Mouse (Mus musculus): ENCODE results near the gene Vps9d1.
"Not testable (repeated sequence)": the region's sequence is repeated elsewhere in the genome, so short reads cannot be mapped to it uniquely, and the experiment has no call there.

The Vps9d1 gene

DNA sequence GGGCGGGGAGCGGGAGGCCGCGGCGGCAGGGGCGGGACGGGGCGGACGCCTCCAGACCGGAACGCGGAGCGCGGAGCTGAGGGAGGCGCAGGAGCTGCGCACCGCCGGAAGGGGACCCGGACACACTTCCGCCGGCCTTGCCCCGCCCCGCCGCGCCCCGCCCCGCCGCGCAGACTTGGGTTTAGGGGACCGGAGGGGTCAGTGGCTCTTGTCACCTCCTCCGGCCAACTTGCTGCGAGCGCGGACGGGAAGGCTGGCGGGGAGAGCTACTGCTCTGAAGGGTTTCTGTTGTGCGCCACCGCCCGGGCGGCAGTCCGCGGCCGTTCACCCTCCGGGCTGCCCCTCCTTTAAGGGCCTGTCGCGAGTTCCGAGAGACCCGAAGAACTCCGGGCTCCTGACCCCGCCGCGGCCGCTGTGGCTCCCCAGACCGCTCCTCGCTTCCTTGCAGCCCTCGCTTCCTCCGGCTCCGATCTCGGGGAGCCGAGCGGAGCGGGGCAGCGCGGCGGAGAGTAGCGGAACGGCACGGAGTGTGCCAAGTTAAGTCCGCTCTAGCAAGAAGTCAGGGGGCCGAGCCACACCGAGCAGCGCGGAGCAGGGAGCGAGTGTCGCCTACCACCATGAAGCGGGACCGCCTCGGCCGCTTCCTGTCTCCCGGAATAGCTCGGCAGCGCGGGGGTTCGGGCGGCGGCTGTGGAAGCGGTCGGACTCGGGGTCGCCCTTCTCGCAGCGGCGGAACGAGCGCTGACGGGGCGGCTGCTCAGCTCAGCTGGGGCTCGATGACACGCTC lies at the start of gene Vps9d1, which contains the start of gene Zfp276:
TSS of gene Vps9d1 (minus strand) at position 250 of the 787 bp plus-strand sequence.
TSS of gene Zfp276 (plus strand) at position 97 of the 787 bp plus-strand sequence.
- peak; percentile 68 for DNase-seq

DNA sequence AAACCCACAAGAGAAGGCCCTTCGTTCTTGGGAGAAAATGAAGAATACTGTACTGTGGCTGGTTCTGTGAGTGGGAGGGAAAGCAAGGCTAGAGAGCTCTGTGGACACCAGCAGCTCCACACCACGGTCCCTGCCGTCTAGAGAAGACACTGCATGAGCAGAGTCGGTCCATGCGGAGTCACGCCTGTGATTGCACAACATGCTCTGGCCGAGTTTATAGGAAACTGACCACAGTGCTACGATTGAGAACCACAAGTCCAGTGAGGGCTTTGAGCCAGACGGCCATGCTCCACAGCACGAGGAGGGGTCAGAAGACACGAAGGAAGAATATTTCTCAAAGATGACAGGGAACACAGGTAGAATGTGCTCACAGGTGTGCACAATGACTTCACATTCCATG lies 44.2 kb upstream of the Vps9d1 start:
- no peak for DNase-seq

DNA sequence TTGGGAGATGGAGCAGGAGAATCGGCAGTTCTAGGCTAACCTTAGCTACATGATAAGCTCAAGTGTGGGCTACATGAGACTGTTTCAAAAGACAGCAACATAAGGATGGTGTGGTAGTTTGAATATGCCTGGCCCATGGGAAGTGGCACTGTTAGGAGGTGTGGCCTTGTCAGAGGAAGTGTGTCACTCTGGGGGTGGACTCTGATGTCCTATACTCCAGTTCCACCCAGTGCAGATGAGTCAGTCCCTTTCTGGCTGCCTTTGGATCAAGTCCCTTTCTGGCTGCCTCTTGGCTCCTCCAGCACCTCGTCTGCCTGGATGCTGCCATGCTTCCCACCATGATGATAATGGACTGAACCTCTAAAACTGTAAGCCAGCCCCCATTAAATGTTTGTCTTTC lies 38.6 kb upstream of the Vps9d1 start:
- DNase-seq, result no peak

DNA sequence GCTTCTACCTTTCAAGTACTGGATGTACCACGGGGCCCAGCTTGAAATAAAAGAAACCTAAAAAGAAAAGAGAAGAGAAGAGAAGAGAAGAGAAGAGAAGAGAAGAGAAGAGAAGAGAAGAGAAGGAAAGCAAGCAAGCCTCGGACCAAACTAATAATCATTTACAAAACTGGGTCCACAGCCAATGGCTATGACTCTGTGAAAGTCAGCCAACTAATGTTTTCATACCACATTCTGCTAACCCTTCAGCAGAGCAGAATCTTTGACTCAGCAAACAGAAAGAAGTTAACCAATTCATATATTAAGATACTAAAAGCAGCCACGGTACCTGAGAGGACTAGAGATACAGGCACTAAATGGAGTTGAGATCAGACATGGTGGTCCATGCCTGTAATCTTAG lies 38.1 kb upstream of the Vps9d1 start:
- no peak for DNase-seq

DNA sequence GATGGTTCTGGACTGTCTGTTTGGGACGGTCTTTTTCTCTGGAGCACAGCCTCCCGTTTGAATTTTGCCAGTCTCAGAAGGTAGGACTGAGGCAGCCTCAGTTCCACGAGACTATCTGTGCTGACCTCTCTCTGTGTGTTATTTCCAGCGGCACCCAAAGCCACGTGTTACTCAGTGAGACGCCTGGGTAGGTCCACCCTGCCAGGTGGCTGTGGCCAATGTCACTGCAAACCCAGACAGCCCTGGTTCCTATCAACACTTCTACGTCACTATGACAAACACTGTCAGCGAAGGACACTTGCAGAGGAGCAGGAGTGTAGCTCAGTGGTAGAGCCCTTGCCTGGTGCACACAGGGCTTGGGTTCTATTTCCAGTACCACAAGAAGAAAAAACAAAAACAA lies 37.6 kb upstream of the Vps9d1 start:
- DNase-seq, result no peak

DNA sequence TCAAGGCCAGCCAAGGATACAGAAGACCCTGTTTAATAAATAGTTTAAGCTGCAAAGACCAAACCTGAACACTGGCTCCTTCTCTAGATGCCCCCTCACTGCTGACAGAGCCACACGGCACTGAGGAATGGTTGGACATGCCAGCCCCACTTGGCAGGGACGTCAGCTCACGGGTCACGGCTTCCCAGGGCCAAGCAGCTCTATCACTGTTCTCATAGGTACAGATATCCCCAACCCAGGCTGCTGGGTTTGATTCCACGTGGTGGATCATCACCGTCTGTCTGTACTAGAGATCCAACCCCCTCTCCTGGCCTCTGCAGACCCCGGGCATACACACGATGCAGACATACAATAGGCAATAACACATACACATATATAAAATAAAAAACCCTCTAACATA lies 36.5 kb upstream of the Vps9d1 start:
- no peak for DNase-seq

DNA sequence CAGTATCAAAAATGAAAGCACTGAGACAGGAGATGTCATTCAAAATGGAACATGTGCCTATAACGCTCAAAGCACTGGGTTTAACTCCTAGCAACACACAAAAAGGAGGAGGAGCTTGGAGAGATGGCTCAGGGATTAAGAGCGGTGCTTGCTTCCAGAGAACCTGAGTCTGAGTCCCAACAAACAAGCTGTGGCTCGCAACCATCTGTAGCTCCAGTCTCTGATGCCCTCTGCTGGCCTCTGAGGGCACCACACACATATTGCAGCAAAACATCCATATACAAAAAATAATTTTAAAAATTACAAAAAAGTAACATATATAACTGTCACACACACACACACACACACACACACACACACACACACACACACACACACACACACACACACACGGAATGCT lies 36.0 kb upstream of the Vps9d1 start:
- no peak for DNase-seq

DNA sequence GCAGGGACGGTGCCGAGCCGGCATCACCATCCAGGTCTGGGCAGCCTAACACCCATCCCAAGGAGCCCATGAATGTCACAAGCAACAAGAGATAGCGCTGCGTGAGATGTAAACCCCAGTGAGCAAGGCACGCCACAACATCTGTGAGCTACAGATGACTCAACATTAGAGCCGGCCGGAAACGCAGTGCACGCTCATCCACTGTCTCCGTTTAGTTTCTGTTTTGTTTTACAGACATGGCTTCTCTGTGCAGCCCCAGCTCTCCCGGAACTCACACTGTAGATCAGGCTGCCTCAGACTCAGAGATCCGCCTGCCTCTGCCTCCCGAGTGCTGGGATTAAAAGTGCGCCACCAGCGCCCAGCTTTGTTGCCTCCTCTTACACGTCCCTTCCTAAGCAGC lies 33.2 kb upstream of the Vps9d1 start:
- no peak for DNase-seq

DNA sequence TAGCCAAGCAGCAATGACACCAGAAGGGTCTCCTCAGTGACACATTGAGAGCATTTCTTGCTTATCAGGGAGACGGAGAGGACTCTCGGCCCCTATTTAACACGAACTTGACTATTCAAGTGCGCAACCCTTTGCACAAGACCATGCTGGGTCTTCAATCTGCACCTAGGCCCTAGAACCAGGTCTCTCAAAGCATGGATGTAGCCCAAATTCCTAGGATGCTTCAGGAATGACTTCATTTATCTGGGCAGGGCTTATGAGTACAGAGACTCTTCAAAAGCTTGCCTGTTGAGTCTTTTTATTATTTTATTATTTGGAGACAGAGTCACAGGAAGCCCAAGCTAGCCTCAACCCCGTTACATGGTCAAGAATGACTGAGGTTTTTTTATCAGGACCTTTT lies 30.3 kb upstream of the Vps9d1 start:
- DNase-seq, result no peak

DNA sequence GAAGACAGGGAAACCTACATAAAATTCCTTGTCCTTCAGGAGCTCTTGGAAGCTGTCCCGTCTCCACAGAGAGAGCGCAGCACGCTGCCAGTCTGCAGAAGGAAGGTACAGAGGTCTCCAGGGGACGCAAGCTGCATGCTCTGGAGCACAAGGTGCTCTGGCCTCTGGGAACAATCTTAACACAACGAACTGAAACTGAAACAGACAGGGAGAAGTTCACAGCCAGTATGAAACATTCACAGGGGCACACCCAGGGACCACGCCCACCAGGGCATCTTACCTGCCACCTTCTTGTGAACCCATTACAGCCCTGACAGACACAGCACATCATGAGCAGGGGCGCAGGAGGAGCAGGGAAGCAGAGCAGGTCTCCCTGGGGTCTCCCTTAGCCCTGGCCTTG lies 29.8 kb upstream of the Vps9d1 start:
- DNase-seq, result no peak

DNA sequence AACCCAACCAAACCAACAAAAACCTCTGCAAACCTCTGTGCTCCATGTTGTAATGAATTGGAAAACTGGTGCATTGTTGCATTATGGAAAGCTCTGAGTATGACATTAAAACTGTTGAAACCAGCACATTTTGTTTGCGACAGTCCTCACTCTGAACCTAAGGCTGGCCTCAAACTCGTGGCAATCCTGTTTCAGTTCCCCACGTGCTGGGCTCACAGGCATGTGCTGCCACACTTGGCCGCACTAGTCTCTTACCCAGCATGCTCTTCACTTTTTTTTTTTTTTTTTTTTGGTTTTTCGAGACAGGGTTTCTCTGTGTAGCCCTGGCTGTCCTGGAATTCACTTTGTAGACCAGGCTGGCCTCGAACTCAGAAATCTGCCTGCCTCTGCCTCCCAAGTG lies 28.8 kb upstream of the Vps9d1 start:
- DNase-seq, result not testable (repeated sequence)

DNA sequence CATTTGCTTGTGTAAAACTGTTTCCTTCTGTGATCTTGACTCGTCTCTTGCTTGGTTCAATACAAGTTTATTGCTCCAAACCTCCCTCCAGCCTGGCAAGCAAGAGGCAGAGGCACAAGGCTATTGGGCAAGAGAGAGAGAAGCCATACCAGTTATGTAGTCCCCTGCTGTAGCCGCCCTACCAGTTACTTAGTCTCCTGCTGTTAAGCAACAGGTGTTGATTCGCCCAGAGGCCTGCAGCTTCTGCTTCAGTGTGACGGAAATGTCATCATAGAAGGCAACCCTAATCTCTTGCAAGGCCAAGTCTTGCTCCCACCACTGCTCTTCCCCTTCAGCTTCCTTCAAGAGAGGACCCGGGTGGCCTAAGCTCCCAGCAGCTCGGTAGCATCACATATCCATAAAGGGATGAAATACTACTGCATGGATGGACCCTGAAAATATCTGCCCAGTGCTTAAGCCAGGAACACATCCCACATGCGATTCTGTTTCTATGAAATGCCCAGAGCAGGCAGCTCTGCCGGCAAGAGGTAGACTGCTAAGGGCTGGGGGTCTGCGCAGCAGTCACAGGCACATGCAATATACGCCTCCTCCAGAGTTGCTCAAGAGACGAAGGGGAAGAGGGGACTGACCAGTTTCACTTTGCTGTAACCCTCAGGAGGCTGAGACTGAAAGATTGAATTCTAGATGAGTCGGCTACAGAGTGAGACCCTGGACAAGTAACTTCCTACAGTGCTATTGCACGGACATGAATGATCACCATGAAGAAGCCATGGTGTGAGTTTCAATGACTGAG lies 26.4 kb upstream of the Vps9d1 start:
- DNase-seq, result no peak

DNA sequence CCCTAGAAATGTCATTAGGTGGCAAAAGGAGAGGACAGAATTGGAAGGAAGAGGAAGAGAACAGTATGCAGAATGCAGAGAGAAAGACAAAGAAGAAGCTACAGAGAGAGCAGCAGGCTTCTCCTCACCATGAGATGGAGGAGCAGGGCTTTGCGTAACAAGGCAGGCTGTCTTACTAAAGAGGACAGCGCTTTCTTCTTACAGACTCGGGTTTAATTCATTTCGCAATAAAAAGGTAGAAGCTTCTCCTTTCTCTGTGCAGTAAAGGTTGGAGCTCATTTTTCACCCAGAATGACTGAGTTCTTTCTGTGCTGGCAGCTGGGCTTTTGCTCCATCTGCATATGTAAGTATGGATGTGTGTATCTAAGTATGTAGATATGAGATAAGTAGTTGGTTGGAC lies 25.7 kb upstream of the Vps9d1 start:
- no peak for DNase-seq

DNA sequence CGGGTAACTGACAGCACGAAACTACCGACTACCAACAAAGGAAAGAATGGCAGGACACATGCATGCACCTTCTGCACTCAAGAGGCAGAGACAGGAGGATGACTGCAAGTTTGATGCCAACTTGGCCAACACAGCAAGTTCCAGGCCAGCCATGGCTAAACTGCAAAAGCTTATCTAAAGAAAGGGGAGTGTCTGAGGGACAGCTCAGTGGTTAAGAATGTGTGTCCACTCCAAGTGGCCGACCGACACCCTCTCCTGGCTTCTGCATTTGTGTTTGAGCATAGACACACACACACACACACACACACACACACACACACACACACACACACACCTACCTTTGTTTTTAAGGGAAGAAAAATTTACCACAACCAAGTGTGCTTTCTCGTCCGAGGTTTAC lies 24.3 kb upstream of the Vps9d1 start:
- DNase-seq, result no peak

DNA sequence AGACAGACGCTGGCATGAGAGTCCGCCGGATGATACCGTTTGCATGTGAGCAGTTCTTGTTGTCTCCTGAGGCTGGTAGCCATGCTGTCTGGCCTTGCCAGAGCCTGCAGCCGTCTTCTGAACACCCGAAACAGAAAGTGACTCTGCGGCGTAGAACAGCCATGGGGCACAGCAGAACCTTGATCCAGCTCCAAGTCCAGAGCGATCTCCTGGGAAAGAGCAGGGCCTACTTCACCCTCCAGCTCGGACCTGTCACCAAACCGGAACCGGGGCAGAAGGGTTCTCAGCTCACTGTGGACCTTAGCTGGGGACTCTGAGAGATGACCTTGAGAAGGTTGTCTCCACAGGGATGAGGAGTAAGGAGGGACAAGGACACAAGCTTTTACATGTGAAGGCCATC lies 20.9 kb upstream of the Vps9d1 start:
- no peak for DNase-seq

DNA sequence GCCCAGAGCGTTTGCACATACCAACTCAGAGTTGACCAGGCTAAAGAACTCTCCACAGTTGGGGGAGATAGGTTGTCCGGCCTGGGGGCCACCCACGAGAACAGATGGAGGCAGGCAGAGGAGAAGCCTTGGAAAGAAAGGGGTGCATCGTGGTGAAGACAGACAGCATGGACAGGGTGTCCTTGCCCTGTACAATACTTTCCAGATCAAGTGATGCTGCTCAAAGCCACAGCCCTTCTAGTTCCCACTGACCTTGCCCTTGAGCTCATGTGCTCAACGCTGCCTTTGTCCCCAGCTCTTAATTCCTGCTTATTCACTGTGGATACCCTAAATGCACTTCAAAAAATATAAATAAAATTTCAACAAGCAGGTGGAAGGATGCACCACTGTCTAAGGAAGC lies 20.3 kb upstream of the Vps9d1 start:
- DNase-seq, result no peak

DNA sequence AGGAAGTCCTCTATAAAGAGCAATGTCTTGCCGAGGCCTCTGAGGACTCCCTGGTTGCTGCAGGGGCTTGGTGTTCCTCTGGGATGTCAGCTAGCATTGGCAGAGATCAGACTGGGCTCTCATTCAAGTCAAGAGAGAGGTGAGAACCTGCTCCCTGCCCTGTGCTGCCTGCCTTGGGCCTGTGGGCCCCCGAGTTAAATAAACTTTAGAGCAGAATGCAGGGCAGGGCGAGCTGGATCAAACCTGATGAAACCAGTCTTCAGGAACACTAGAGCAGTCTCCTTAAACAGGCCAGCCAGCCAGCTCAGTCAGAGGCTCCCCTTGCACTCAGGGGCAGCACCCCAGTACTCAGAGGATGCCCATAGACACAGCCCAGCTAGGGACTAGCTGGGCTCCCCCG lies 17.8 kb upstream of the Vps9d1 start:
- no peak for DNase-seq

DNA sequence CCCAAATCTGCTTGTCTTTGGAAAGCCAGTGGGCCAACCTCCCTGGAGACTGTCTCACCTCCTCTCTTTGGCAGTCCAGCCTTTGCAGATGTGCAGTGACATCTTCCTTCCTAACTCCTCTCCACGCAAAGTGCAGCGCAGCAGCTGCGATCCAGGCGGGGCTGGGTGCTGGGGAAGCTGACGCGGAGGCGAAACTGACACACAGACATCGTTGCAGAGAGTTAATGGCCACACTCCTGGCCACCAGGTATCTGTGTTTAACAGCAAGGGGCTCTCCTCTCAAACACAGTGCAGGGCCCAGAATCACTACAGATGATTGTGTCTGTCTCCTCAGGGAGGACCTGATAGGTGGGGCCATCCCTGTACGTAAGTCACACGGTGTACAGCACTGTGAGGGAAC lies 17.0 kb upstream of the Vps9d1 start:
- no peak for DNase-seq

DNA sequence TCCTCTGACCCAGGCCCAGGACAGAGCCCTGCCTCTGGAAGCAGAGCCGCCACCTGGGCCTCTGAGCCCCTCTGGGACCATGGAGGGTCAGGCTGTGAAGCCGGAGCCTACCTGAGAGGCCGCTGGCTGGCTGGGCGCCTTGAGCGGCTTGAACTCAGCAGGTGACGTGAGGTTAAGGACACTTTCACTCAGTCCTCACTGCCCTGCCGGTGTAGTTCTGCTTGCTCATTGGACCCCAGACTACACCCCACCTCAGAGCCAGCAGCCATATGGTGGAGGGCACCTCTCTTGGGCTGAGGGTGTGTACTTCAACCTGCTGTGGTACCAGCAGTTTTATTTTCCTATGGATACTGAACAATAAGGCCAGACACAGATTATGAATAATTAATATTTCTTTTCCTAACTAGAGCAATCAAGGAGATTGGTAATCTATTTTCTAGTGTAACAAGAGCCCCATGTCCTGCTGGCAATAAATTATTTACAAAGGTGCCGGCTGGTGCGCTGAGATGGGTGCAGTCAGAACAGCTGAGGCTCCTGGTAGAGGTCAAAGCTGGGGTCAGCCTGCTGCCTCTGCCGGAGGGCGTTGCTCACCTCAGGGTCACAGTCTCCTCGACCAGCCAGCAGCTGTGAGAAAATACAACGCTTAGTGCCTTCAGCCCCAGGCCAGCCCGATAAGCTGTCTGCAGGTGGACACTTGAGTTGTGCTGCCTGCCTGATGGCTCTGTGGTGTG lies 13.9 kb upstream of the Vps9d1 start:
- DNase-seq, result no peak

DNA sequence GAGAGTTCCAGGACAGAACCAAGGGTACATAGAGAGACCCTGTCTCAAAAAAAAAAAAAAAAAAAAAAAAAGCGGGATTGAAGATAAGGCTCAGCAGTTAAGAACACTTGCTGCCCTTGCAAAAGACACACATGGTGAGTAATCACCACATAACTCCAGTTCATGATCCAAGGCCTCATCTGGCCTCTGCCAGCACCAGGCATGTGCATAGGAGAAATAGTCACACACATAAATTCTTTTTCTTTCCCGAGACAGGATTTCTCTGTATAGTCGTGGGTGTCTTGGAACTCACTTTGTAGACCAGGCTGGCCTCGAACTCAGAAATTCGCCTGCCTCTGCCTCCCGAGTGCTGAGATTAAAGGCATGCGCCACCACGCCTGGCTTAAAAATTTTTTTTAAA lies 3.4 kb upstream of the Vps9d1 start:
- not testable (repeated sequence) for DNase-seq

DNA sequence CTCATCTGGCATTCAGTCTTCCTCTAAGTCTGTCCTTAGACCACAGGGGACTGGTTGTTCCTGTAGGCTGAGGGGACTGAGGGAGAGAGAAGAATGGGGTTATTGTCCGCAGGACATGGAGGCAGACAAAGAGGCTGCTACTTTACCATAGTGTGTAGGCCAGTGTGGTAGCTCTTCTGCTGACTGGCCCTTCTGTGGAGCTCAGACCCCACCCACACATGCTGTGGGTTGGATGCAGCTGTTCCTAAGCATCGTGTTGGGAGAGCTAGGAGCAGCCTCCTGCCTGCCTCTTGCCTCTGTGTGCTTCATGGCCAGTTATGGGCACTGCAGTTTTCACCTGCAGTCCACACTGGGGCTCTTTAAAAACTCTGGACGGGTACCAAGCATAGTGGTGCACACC lies 3.0 kb upstream of the Vps9d1 start:
- no peak for DNase-seq

DNA sequence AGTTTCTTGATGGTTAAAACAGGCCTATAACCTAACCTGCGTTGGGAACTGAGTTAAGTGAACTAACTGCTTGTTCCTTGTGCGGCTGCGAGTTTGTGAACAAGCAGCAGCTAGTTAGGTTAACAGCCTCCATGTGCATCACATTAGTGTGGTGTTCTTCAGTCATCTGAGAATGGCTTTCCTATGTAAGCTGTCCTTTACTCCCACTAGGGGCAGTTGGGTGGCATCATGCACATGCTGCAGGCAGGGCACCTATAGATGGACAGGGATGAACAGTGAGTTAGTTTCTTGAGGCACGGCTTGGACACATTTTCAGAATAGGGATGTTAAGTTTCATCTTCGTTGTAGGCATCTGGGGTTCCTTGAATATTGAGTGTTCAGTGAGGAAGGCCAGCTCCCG lies 1.0 kb upstream of the Vps9d1 start:
- no peak for DNase-seq

DNA sequence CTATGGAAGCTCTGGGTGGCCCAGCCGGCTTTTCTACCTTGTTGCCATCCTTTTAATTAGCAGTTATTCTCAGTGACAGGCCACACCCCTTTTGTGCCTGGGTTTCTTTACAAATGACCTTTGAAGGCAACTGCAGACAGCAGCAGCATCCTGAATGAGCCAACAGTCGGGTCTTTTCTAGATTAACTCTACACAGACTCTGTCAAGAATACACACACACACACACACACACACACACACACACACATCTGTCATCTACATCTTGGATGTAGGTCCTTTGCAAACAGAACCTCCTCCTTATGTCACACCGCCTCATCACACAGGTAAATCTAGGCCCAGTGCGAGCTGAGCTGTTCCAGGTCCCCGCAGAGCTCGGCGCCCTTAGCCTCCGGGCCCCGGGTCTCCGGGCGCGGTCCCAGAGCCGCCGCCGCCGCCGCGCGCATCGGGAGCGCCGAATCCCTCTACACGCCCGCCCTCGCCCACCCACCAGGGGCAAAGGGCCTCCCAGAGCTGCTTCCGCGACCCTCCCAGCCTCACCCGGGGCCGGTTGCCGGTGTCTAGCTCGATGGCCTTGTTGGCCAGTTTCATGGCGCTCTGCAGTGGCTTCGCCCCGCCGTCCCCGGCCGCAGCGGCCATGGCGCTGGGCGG lies 573 bp downstream of the Vps9d1 start:
- DNase-seq, result no peak
